Comparison of ENCODE assay signal across 30 mouse cellular contexts in genomic region chr17:44642126-44642525, GRCm38 (mm10).
"Had no signal": no experiment of that assay in that cellular context is flagged by ENCODE, and none has a peak within 500 bp of the region (broad histone marks: within the 10 kb centered on the region; RNA-seq: fewer than 3 reads in every experiment).

No protein-coding gene starts in this region.

- DNase-seq: heart, postnatal 10 days; heart, postnatal 14 days; heart, postnatal 36 days; heart, postnatal 4 days; kidney, adult 11 months; kidney, adult 18-20 months; kidney, adult 2 months; kidney, adult 8-10 months; kidney, adult 9 months; kidney, postnatal 10 days; kidney, postnatal 14 days; kidney, postnatal 25 days; kidney, postnatal 36 days; kidney, postnatal 4 days; layer of hippocampus, adult 9-11 months; layer of hippocampus, postnatal 36 days had no signal

- H3K27ac ChIP-seq: heart, embryonic 13.5 days; heart, embryonic 15.5 days; hindbrain, embryonic 10.5 days; hindbrain, embryonic 12.5 days; hindbrain, embryonic 13.5 days; hindbrain, embryonic 14.5 days; hindbrain, embryonic 15.5 days; hindbrain, postnatal 0 days; intestine, embryonic 15.5 days; kidney, embryonic 15.5 days; kidney, postnatal 0 days; layer of hippocampus, adult 2 months; left cerebral cortex, adult 2 months had no signal

- H3K4me3 ChIP-seq: heart, embryonic 12.5 days; heart, embryonic 13.5 days; heart, embryonic 15.5 days; hindbrain, embryonic 10.5 days; hindbrain, embryonic 12.5 days; hindbrain, embryonic 13.5 days; hindbrain, embryonic 15.5 days; intestine, embryonic 15.5 days; kidney, embryonic 15.5 days; layer of hippocampus, adult 2 months; left cerebral cortex, adult 2 months had no signal

- H3K27me3 ChIP-seq: heart, embryonic 12.5 days; heart, embryonic 15.5 days; hindbrain, embryonic 13.5 days; hindbrain, embryonic 15.5 days; intestine, embryonic 15.5 days; kidney, embryonic 15.5 days had no signal

- H3K4me1 ChIP-seq: heart, embryonic 12.5 days; heart, embryonic 15.5 days; hindbrain, embryonic 15.5 days; intestine, embryonic 15.5 days had no signal

- H3K36me3 ChIP-seq: heart, embryonic 12.5 days; heart, embryonic 13.5 days; heart, embryonic 15.5 days; hindbrain, embryonic 10.5 days; hindbrain, embryonic 12.5 days; hindbrain, embryonic 13.5 days; hindbrain, embryonic 15.5 days; intestine, embryonic 15.5 days; kidney, embryonic 15.5 days had no signal
